Mouse (Mus musculus): ENCODE results near the gene Ttyh3. TPM values are rescaled to one million over a fixed set of nuclear protein-coding genes. Genes with fewer than 3 reads are reported as not detected.

Gene Ttyh3
- total and polyA plus RNA-seq, 2 experiments from 2014 or later: 8.9 to 53.2 TPM

GRCm38 (mm10) chr5:140645454-140645853 is 3.4 kb downstream of the Ttyh3 start:
- TF ChIP-seq EP300 (IDR thresholded peaks at IDR 0.05; ENCODE audit: low read depth): no peak
- no peak for TF ChIP-seq CTCF (IDR thresholded peaks at IDR 0.05; ENCODE audit: low read depth)
- no peaks in the 10 kb centered on the region for H3K9me3 ChIP-seq (replicated peaks; ENCODE audit: control insufficient read depth, low read length)
- DNase-seq (ENCODE audit: low spot score) (no peak), ATAC-seq (ENCODE audit: insufficient read depth, low read depth) (no peak)
- H3K4me1 ChIP-seq (ENCODE audit: control insufficient read depth, insufficient read depth): peaks cover 41% of the 10 kb centered on the region
- 0 out of 2 replicates have a peak, but pooled peaks cover 5% of the 10 kb centered on the region for H3K36me3 ChIP-seq (replicated peaks; ENCODE audit: control insufficient read depth, insufficient read depth, low read length)
- no peaks in the 10 kb centered on the region for H3K27me3 ChIP-seq (ENCODE audit: control insufficient read depth, insufficient read depth, low read length)
- no peak overlapping the region for H3K4me3 ChIP-seq (ENCODE audit: low read depth, low read length)
- H3K27ac ChIP-seq (ENCODE audit: low read depth): peak overlapping the region; percentile 38; the same call in 1 of the 2 replicates
- WGBS: 61% methylated on average over 4 of the region's 4 CpGs
- no peak overlapping the region for H3K4me2 ChIP-seq (ENCODE audit: low read depth, low read length)
- no peak overlapping the region; the same call in 1 of the 2 replicates for H3K9ac ChIP-seq (replicated peaks; ENCODE audit: low read depth, low read length)

GRCm38 (mm10) chr5:140644702-140645201 is 4.1 kb downstream of the Ttyh3 start:
- Histone ChIP-seq H3K27ac (ENCODE audit: low read depth) (peak overlapping the region; percentile 38; the same call in 1 of the 2 replicates), H3K4me1 (ENCODE audit: control insufficient read depth, insufficient read depth) (peaks cover 41% of the 10 kb centered on the region), H3K9ac (replicated peaks; ENCODE audit: low read depth, low read length) (no peak overlapping the region; the same call in 1 of the 2 replicates), H3K36me3 (replicated peaks; ENCODE audit: control insufficient read depth, insufficient read depth, low read length) (0 out of 2 replicates have a peak, but pooled peaks cover 5% of the 10 kb centered on the region), H3K27me3 (ENCODE audit: control insufficient read depth, insufficient read depth, low read length) (no peaks in the 10 kb centered on the region), H3K4me2 (ENCODE audit: low read depth, low read length) (no peak overlapping the region), H3K4me3 (ENCODE audit: low read depth, low read length) (no peak overlapping the region), H3K9me3 (replicated peaks; ENCODE audit: control insufficient read depth, low read length) (no peaks in the 10 kb centered on the region)
- TF ChIP-seq EP300 (IDR thresholded peaks at IDR 0.05; ENCODE audit: low read depth) (peak; percentile 47; the same call in 1 of the 2 replicates), CTCF (IDR thresholded peaks at IDR 0.05; ENCODE audit: low read depth) (no peak)
- ATAC-seq (ENCODE audit: insufficient read depth, low read depth): 0 out of 2 replicates have a peak, but pooled peaks have one; percentile 5
- WGBS: 49% methylated on average over 15 of the region's 15 CpGs
- peak; percentile 33 for DNase-seq (ENCODE audit: low spot score)

DNA sequence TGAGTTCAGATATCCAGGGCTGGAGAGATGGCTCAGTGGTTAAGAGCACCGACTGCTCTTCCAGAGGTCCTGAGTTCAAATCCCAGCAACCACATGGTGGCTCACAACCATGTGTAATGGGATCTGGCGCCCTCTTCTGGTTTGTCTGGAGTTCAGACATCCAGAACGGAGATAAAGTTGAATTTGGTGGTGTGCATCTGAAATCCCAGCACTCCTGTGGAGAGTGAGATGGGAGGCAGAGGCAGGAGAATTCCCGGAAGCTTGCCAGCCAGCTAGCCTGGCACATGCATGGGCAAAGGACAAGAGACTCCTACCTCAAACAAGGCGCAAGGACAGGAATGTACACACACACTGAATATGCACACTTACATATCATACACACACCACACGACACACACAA is 4.6 kb downstream of the Ttyh3 start:
- WGBS: 80% methylated on average over 6 of the region's 6 CpGs
- DNase-seq (ENCODE audit: low spot score) (no peak), ATAC-seq (ENCODE audit: insufficient read depth, low read depth) (no peak)
- peaks cover 37% of the 10 kb centered on the region for H3K4me1 ChIP-seq (ENCODE audit: control insufficient read depth, insufficient read depth)
- no peak overlapping the region for H3K4me3 ChIP-seq (ENCODE audit: low read depth, low read length)
- H3K27ac ChIP-seq (ENCODE audit: low read depth): no peak overlapping the region
- no peak for TF ChIP-seq EP300 (IDR thresholded peaks at IDR 0.05; ENCODE audit: low read depth)
- TF ChIP-seq CTCF (IDR thresholded peaks at IDR 0.05; ENCODE audit: low read depth): no peak
- H3K4me2 ChIP-seq (ENCODE audit: low read depth, low read length): no peak overlapping the region
- H3K9ac ChIP-seq (replicated peaks; ENCODE audit: low read depth, low read length): no peak overlapping the region
- 0 out of 2 replicates have a peak, but pooled peaks cover 5% of the 10 kb centered on the region for H3K36me3 ChIP-seq (replicated peaks; ENCODE audit: control insufficient read depth, insufficient read depth, low read length)
- no peaks in the 10 kb centered on the region for H3K9me3 ChIP-seq (replicated peaks; ENCODE audit: control insufficient read depth, low read length)
- H3K27me3 ChIP-seq (ENCODE audit: control insufficient read depth, insufficient read depth, low read length): no peaks in the 10 kb centered on the region

DNA sequence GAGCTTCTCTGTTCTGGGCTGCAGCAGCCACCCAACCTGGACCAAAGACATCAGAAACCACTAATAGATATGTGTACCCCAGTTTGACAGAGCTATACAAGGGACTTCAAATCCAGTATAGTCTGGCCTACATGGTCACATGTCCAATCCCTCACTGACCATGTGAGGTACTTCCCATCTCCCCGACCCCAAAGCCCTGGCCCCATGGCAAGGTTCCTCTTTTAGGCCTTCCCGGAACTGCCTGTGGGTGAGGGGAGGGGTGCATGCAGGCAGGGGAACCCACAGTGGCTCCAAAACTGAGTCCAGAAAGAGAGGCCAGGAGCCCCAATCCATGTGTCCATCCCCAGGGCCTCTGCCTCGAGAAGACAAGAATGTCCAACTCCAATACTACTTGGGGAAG is 6.8 kb downstream of the Ttyh3 start:
- Histone ChIP-seq H3K4me2 (ENCODE audit: low read depth, low read length) (no peak overlapping the region), H3K9me3 (replicated peaks; ENCODE audit: control insufficient read depth, low read length) (no peaks in the 10 kb centered on the region), H3K9ac (replicated peaks; ENCODE audit: low read depth, low read length) (no peak overlapping the region), H3K27me3 (ENCODE audit: control insufficient read depth, insufficient read depth, low read length) (no peaks in the 10 kb centered on the region), H3K4me1 (ENCODE audit: control insufficient read depth, insufficient read depth) (peaks cover 27% of the 10 kb centered on the region), H3K4me3 (ENCODE audit: low read depth, low read length) (no peak overlapping the region), H3K27ac (ENCODE audit: low read depth) (peak overlapping the region; percentile 54; the same call in 1 of the 2 replicates), H3K36me3 (replicated peaks; ENCODE audit: control insufficient read depth, insufficient read depth, low read length) (0 out of 2 replicates have a peak, but pooled peaks cover 8% of the 10 kb centered on the region)
- no peak for ATAC-seq (ENCODE audit: insufficient read depth, low read depth)
- WGBS: 48% methylated on average over 3 of the region's 3 CpGs
- DNase-seq (ENCODE audit: low spot score): no peak
- TF ChIP-seq CTCF (IDR thresholded peaks at IDR 0.05; ENCODE audit: low read depth): no peak
- TF ChIP-seq EP300 (IDR thresholded peaks at IDR 0.05; ENCODE audit: low read depth): no peak

- no peak for TF ChIP-seq EP300 (IDR thresholded peaks at IDR 0.05; ENCODE audit: low read depth)
- no peak for TF ChIP-seq CTCF (IDR thresholded peaks at IDR 0.05; ENCODE audit: low read depth)
- WGBS: 30% methylated on average over 10 of the region's 10 CpGs
- Histone ChIP-seq H3K4me1 (ENCODE audit: control insufficient read depth, insufficient read depth) (peaks cover 28% of the 10 kb centered on the region), H3K27ac (ENCODE audit: low read depth) (peak overlapping the region; percentile 54), H3K9ac (replicated peaks; ENCODE audit: low read depth, low read length) (no peak overlapping the region), H3K27me3 (ENCODE audit: control insufficient read depth, insufficient read depth, low read length) (no peaks in the 10 kb centered on the region), H3K4me2 (ENCODE audit: low read depth, low read length) (no peak overlapping the region), H3K4me3 (ENCODE audit: low read depth, low read length) (no peak overlapping the region), H3K9me3 (replicated peaks; ENCODE audit: control insufficient read depth, low read length) (no peaks in the 10 kb centered on the region), H3K36me3 (replicated peaks; ENCODE audit: control insufficient read depth, insufficient read depth, low read length) (0 out of 2 replicates have a peak, but pooled peaks cover 8% of the 10 kb centered on the region)
- DNase-seq (ENCODE audit: low spot score) (no peak), ATAC-seq (ENCODE audit: insufficient read depth, low read depth) (no peak; the same call in 1 of the 2 replicates)
These were observed 7.4 kb downstream of the Ttyh3 start for GRCm38 (mm10) chr5:140641254-140641928.
